Mouse (Mus musculus): ENCODE measurements around the gene Mkrn3.

The Mkrn3 gene

DNA sequence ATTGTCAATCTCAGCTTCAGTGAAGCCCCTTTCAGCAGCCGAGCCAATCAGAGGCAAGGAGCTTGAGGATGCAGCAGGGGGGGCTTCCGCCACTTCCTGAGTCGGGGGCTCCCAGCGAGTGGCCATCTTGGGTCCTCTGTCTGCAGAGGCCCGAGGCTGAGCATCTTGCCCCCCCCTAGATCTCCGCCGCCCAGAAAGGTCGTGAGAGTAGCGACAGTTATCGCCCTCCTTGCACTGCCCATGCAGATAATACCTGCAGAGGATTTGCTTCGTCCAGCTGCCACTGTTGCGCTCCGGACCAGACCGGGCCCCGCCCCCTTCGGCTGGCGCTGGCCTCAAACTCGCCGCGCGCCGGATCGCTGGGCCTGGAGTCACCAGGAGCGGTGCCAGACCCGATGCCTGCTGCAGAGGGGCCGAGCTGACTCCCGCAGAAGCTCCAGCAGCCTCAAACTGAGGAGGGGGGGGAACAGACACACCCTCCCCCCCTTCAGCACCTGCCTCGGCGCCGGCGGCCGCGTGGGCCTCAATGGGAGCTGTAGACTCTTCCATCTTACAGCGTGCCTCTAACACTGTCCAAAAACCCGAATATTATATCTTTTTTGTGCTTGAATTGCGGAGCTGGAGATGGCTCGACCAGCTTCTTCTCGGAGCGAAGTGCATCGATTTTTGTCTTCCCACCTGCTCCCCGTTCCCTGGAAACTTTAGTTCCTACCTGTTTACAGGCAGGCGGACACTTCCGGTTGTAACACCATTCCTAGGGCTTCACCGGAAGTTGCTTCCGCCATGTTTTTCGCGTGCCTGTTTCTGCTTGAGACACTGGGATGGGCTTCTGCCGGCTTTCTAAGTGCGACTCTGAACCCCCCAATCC lies at the start of gene Mkrn3:
TSS of gene Mkrn3 (minus strand) at position 647 of the 868 bp plus-strand sequence.
- peak; percentile 70 for DNase-seq (ENCODE audit: low read depth, low spot score)

DNA sequence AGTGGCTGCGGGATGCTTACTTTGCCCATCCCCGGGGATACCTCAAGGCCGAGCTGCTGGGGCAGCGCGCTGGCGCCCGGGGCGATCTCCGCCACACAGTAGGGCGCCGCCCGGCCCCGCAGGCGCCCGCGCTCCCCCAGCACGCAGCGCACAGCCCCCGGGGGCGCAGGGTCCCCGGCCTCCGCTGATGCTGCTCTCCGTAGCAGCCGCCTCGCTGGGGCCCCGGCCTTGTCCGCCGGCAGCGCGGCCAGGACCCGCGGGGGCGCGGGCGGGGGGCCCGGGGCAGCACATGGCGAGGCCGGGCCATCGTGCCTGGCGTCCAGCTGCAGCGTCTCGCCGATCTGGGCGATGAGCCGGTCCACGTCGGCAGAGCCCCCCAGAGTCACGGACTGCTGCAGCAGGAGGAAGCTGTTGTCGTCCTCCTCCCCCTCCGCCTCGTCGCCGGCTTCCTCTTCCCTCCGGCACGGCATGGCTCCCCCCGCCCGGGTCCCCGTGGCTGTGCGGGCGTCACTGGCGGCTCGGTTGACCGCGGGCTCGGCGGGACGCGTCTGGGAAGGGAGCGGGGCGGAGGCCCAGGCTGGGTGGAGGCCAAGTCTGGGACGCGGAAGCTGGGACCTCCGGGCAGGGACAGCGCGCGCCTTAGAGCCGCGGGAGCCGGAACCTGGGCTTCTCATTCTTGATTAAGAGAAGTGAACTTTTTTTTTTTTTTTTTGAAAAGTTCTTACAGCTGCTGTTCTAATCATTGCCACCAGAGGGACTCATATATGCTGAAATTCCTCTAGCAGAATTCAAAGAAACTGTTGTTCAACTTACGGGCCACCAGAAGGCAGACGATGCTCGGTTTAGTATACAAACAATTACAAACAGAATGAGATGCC lies 44.2 kb upstream of the Mkrn3 start, which contains the start of gene Peg12:
TSS of gene Peg12 (minus strand) at position 633 of the 878 bp plus-strand sequence.
- DNase-seq (ENCODE audit: low read depth, low spot score): peak; percentile 36

DNA sequence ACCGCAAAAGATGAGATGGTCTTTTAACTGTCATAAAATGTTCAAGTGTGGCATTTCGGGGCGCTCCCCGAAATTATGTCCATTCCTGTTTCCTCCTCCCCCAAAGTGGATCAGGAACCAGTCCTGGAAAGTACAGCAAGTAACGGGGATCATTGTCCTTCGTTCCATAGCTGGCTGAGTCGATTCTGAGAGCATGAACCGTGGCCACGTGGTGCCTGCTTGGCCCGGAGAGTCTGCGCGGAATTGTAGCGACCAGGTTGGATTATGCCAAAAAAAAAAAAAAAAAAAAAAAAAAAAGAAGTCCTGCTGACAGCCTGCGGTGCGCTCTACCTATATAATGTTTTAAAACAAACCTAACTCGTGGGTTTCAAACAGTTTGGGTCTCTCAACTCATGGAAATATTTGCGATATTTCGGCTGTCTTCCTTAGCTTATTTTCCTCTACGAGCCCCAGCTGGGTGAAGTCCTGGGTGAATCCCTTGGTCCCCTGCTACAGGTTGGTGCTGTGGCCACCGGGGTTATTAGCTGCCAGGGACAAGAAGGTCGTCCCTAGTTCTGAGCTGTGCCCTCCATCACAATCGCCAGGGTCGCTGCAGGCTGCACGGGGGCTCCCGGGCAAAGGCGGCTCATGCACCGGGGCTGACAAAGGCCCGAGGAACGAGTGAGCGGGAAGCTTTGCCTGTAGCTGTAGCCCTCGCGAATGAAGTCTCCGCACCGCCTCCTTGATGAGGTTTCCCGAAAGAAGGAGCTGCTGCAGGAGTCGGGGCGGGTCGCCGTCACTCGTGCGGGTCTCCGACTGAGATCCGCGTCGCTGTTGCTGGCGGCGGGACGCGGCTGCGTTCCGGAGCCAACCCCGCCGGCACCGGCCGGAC lies 43.3 kb upstream of the Mkrn3 start:
- DNase-seq (ENCODE audit: low read depth, low spot score): no peak

DNA sequence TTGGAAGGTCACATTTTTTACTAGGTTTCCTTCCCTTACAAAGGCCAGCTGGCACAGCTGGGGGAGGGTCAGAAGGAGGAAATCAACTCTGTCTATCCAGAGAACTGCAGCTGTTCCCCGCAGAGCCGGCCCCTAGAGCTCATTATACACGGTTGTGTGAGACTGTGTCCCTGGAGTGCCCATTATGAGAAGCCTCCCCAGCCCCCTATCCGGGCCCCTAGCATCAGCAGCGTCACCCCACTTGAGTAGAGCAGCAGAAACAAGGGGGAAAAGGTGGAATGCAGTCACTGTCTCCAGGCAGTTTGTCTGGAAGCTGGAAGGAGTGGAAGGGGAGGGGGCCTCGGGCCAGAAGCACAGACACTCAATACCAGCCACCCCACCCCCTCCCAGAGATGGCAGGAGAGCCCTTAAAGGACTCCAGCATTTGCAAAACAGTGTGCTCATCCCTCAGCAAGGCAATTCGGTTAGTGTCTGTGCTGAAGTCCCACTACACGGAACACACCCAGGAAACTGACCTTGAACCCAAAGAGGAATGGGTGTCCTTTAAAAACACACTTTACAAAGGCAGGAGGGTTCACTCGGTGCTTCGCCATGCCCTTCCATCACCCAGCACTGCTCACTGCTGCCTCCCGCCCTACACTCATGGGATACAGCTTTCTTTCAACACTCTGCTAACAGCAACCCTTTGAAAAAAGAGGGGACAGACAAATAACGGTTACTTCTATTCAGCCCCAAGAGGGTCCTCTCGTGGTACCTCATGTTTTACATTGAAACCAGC lies 42.5 kb upstream of the Mkrn3 start:
- DNase-seq (ENCODE audit: low read depth, low spot score): no peak

DNA sequence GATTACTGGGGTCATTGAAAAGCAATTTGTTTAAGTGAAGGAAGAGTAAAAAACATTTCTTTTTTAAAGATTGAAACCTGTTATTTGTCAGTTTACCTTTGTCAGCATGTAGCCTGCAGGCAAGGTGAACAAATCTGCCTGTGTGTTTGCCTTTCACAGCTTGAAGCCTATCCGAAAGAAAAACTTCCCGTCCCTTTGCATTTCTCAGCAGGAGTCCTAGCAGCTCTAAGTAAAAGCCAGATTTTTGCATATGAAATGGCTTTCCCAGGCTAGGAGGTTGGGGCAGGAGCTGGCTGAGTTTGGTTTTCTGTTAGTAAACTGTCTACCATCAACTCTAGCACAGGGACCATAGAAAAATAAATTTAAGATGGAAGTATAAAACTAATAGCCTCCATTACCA lies 32.4 kb upstream of the Mkrn3 start:
- no peak for DNase-seq (ENCODE audit: low read depth, low spot score)

GRCm38 (mm10) chr7:62445431-62446165 lies 25.7 kb upstream of the Mkrn3 start:
- no peak for DNase-seq (ENCODE audit: low read depth, low spot score)

- DNase-seq (ENCODE audit: low read depth, low spot score): no peak
Observed at GRCm38 (mm10) chr7:62436394-62436793, 16.5 kb upstream of the Mkrn3 start.

GRCm38 (mm10) chr7:62433243-62433642 lies 13.3 kb upstream of the Mkrn3 start:
- no peak for DNase-seq (ENCODE audit: low read depth, low spot score)

DNA sequence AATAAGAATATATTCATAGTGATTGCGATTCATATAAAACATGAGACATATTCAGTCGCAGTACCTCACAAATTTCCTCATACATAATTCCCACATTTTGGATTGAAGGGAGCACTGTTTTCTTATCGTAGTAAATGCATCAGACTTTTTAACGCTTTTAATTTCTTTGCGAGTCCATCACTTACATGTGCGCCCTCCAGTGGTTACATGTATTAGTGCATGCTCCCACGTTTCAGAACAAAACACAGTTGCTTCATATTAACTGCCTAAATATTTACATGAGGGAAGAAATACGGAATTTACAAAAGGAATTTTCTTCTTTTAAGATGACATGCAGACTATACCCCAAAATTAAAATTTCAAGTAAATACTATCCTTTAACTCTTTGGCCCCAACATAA lies 8.4 kb upstream of the Mkrn3 start:
- DNase-seq (ENCODE audit: low read depth, low spot score): no peak

DNA sequence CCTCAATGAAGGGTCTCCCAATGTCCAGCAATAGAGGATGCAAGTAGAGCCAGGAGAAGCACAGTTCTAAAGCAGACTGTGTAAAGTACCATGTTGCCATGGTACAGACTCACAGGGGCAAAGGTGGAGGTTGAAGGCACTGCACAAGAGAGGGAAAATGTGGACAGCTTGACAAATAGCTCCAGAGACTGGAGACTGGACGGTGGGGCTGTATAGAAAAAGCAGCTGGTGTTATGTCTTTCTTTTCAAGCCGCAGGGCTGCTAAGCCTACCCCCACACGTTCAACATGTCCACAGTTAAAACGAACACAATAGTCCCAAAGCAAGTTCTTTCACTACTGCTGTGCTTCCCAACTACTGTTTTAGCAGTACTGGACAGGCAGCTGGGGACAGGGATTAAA lies 3.3 kb upstream of the Mkrn3 start:
- DNase-seq (ENCODE audit: low read depth, low spot score): no peak

DNA sequence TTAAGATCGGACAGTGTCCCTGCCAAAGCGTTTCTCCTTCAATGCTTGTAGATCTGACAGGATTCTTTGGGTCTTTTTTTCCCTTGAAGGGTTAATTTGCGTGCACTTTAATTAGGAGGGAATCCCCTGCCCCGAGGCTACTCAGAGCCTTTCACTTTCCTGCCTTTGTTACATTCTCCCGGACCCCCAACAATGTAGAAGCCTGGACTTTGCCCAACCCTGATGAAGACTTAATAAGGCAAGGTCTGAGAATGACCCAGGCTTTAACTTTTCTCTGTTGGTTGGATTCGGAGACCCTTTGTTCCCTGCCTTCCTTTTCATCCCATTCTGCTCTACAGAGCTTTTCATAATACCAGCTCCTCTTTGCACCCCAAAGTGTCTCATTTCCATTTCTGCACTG lies 627 bp upstream of the Mkrn3 start:
- no peak for DNase-seq (ENCODE audit: low read depth, low spot score)

- no peak for DNase-seq (ENCODE audit: low read depth, low spot score)
Observed at GRCm38 (mm10) chr7:62419105-62419492, 840 bp downstream of the Mkrn3 start.

DNA sequence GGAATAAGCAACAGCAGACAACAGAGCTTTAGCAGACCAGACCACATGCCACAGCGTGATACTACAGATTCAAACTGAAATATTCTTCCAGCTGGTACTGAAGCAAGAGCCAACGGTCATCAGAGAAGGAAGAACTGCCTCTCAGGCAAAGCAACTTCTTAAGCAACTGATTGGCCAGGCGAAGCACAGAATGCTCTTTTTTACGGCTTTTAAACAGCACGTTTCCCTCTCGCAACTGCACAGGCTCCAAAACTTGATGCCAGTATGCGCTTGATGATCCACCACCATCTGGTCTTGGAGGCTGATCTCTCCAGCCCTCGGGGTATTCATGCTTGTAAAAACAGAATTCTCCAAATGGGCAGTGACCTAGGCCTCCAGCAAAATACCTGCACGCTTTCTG lies 1.6 kb downstream of the Mkrn3 start:
- DNase-seq (ENCODE audit: low read depth, low spot score): no peak

- no peak for DNase-seq (ENCODE audit: low read depth, low spot score)
Observed at GRCm38 (mm10) chr7:62416173-62416572, 3.8 kb downstream of the Mkrn3 start.

- no peak for DNase-seq (ENCODE audit: low read depth, low spot score)
Observed at GRCm38 (mm10) chr7:62415222-62415621, 4.7 kb downstream of the Mkrn3 start.

DNA sequence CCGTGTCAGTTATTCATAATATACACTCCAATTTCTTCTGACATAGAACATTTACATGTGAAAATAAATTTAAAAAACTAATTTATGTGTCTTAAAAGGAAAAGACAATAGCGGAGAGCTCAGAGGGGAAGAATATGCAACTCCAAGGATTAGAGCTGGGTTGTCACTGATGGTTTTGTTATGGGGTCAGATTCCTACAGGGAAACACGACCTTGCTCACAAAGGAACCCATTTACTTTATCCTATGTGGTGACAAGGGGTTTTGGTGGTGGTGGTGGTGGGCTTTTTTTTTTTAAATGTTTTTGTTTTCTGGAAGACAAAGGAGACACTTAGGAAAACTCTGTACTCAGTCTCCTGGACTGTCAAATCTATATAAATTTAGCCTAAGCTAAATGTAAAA lies 12.1 kb downstream of the Mkrn3 start:
- no peak for DNase-seq (ENCODE audit: low read depth, low spot score)

DNA sequence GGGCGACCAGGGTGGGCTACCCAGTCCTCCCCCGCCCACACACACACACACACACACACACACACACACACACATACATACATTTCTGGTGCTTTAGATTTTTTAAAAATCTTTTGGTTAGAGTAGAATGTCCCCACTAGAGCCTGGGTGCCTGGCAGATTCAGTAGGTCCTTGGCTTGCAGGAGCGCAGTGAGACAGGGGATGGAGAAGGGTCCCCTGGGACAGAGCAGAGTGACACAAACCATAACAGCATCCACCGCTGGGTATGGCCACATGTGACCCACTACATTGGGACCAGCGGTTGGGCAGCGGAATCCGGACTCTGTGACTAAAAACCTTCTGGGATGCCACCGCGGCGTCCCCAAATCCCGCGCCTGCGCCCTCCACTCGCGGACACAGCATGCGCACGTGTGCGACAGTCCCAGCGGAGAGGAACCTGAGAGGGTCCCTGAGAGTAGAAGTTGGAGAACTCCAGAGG lies 13.3 kb downstream of the Mkrn3 start:
- DNase-seq (ENCODE audit: low read depth, low spot score): no peak

- DNase-seq (ENCODE audit: low read depth, low spot score): no peak
Observed at GRCm38 (mm10) chr7:62392202-62392601, 27.7 kb downstream of the Mkrn3 start.

DNA sequence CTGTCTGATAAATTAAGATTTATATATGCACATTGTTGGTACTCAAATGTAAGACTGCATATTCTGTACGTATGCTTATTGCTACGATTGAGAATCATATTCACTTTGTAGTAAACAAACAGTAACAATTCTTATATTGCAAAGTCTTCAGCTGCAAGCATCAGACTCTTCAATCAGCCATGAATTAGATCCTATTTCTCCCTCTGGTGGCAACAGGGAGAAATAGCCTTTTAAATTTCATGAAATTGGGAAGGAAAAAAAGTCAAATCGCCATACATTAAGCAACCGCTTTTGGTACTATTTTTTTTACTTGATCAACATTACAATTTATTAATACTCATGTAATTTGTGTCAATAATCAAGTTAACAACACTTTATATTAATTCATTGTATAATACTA lies 31.6 kb downstream of the Mkrn3 start:
- no peak for DNase-seq (ENCODE audit: low read depth, low spot score)

DNA sequence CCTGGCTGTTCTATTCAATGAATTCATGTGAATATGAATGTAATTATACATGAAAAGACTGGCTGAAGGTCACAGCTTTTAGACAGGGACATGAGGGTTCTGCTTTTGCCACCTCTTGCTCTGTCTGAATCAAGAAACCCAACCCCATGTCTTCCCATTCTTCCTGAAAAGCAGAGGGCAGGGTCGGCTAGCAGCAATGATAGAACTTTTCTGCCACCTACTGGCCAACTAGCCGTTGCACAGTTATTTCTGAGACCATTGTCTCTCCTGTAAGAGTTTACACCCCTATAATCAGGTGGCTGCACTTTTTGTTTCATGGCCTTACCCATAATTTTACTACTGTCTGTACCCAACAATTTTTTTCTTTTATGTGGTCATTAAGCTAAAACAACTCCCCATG lies 37.5 kb downstream of the Mkrn3 start:
- DNase-seq (ENCODE audit: low read depth, low spot score): no peak
